ENCODE assay signal across 11 mouse cellular contexts in genomic region chr4:148846724-148847123, GRCm38 (mm10). TPM values are rescaled to one million over a fixed set of nuclear protein-coding genes. Genes with fewer than 3 reads are reported as not detected.
A peak's percentile ranks its signal among the peaks of the same experiment; 100 is the strongest.
DNase-seq lines count a peak whose midpoint lies in the region; ATAC-seq and TF ChIP-seq lines count a peak whose summit lies in the region.
"Had no signal": no experiment of that assay in that cellular context is flagged by ENCODE, and none has a peak within 500 bp of the region (broad histone marks: within the 10 kb centered on the region; RNA-seq: fewer than 3 reads in every experiment).

No protein-coding gene starts in this region.

- no peaks in the 10 kb centered on the region for H3K27me3 ChIP-seq in heart, embryonic 16.5 days (ENCODE audit: control insufficient read depth, insufficient read depth, low read length)
- 0 out of 2 replicates have a peak, but pooled peaks cover 3% of the 10 kb centered on the region for H3K27me3 ChIP-seq in heart, embryonic 10.5 days (ENCODE audit: insufficient read depth, poor library complexity, severe bottlenecking)
- no peaks in the 10 kb centered on the region for H3K27me3 ChIP-seq in lung, embryonic 16.5 days (ENCODE audit: control insufficient read depth, insufficient read depth, low read depth, low read length)
- no peaks in the 10 kb centered on the region for H3K27me3 ChIP-seq in lung, postnatal 0 days (replicated peaks; ENCODE audit: insufficient read depth, low read length)
- H3K27me3 ChIP-seq in embryonic facial prominence, embryonic 10.5 days (replicated peaks; ENCODE audit: low read depth, poor library complexity, severe bottlenecking): peaks cover 98% of the 10 kb centered on the region
- H3K27me3 ChIP-seq in stomach, embryonic 15.5 days (replicated peaks): no peaks in the 10 kb centered on the region
- H3K27me3 ChIP-seq: forebrain, embryonic 15.5 days had no signal

- ATAC-seq in heart, embryonic 16.5 days (replicated peaks; ENCODE audit: extremely low read depth, insufficient read depth, low FRiP score): no peak
- ATAC-seq in lung, embryonic 16.5 days (ENCODE audit: low read depth): no peak
- no peak for ATAC-seq in lung, postnatal 0 days
- ATAC-seq in stomach, embryonic 15.5 days (ENCODE audit: insufficient read depth, low FRiP score, low read depth): no peak
- ATAC-seq: CD4-positive, CD25-positive, alpha-beta regulatory T cell, adult 4 months; forebrain, embryonic 15.5 days had no signal

- H3K4me3 ChIP-seq in heart, embryonic 16.5 days (ENCODE audit: low read length): no peak overlapping the region
- H3K4me3 ChIP-seq in heart, embryonic 10.5 days: no peak overlapping the region
- H3K4me3 ChIP-seq in lung, embryonic 16.5 days (ENCODE audit: low read length): no peak overlapping the region
- H3K4me3 ChIP-seq in lung, postnatal 0 days (ENCODE audit: low read depth, low read length): no peak overlapping the region
- H3K4me3 ChIP-seq in embryonic facial prominence, embryonic 10.5 days: 0 out of 2 replicates have a peak overlapping the region, but pooled peaks have one; percentile 5
- no peak overlapping the region for H3K4me3 ChIP-seq in stomach, embryonic 15.5 days (replicated peaks)
- H3K4me3 ChIP-seq: forebrain, embryonic 15.5 days; midbrain, embryonic 12.5 days had no signal

- peaks cover 26% of the 10 kb centered on the region for H3K4me1 ChIP-seq in heart, embryonic 16.5 days (ENCODE audit: control insufficient read depth, insufficient read depth, low read length)
- H3K4me1 ChIP-seq in heart, embryonic 10.5 days: peaks cover 72% of the 10 kb centered on the region
- no peaks in the 10 kb centered on the region; the same call in 1 of the 2 replicates for H3K4me1 ChIP-seq in lung, embryonic 16.5 days (replicated peaks; ENCODE audit: control insufficient read depth, insufficient read depth, low read length)
- H3K4me1 ChIP-seq in lung, postnatal 0 days (ENCODE audit: insufficient read depth, low read depth, low read length): no peaks in the 10 kb centered on the region
- peaks cover 60% of the 10 kb centered on the region for H3K4me1 ChIP-seq in embryonic facial prominence, embryonic 10.5 days
- H3K4me1 ChIP-seq in stomach, embryonic 15.5 days: peaks cover 8% of the 10 kb centered on the region

- no peak overlapping the region for H3K9ac ChIP-seq in heart, embryonic 16.5 days (ENCODE audit: low read length)
- H3K9ac ChIP-seq in lung, embryonic 16.5 days (ENCODE audit: low read length): no peak overlapping the region
- H3K9ac ChIP-seq in lung, postnatal 0 days (replicated peaks; ENCODE audit: low read depth): no peak overlapping the region
- H3K9ac ChIP-seq in stomach, embryonic 15.5 days: no peak overlapping the region
- H3K9ac ChIP-seq: forebrain, embryonic 15.5 days; midbrain, embryonic 12.5 days had no signal

- no peak overlapping the region for H3K4me2 ChIP-seq in heart, embryonic 16.5 days (ENCODE audit: low read depth, low read length)
- H3K4me2 ChIP-seq in lung, embryonic 16.5 days (ENCODE audit: low read depth, low read length): peak overlapping the region; percentile 35; the same call in 1 of the 2 replicates
- H3K4me2 ChIP-seq in lung, postnatal 0 days (replicated peaks; ENCODE audit: low read depth, low read length): no peak overlapping the region
- H3K4me2 ChIP-seq in stomach, embryonic 15.5 days: peak overlapping the region; percentile 24; the same call in 1 of the 2 replicates
- H3K4me2 ChIP-seq: forebrain, embryonic 15.5 days; midbrain, embryonic 12.5 days had no signal

- no peaks in the 10 kb centered on the region for H3K9me3 ChIP-seq in heart, embryonic 16.5 days (replicated peaks; ENCODE audit: control insufficient read depth, low read length)
- H3K9me3 ChIP-seq in heart, embryonic 10.5 days: no peaks in the 10 kb centered on the region
- no peaks in the 10 kb centered on the region for H3K9me3 ChIP-seq in lung, embryonic 16.5 days (ENCODE audit: control insufficient read depth, low read length)
- H3K9me3 ChIP-seq in lung, postnatal 0 days (ENCODE audit: low read length): no peaks in the 10 kb centered on the region
- H3K9me3 ChIP-seq in embryonic facial prominence, embryonic 10.5 days: no peaks in the 10 kb centered on the region
- no peaks in the 10 kb centered on the region for H3K9me3 ChIP-seq in stomach, embryonic 15.5 days
- H3K9me3 ChIP-seq: forebrain, embryonic 15.5 days; midbrain, embryonic 12.5 days had no signal

- DNase-seq in heart, embryonic 10.5 days (ENCODE audit: low spot score): no peak
- DNase-seq in lung, postnatal 0 days (ENCODE audit: low spot score): no peak
- no peak for DNase-seq in embryonic facial prominence, embryonic 10.5 days (ENCODE audit: low spot score)
- no peak for DNase-seq in urinary bladder, postnatal 25 days (ENCODE audit: low spot score)
- DNase-seq in thymus, postnatal 14 days: no peak

- no peak for TF ChIP-seq EP300 in lung, postnatal 0 days (IDR thresholded peaks at IDR 0.05)

- H3K36me3 ChIP-seq in heart, embryonic 16.5 days (ENCODE audit: control insufficient read depth, insufficient read depth): no peaks in the 10 kb centered on the region
- peaks cover 9% of the 10 kb centered on the region; the same call in 1 of the 2 replicates for H3K36me3 ChIP-seq in heart, embryonic 10.5 days
- no peaks in the 10 kb centered on the region for H3K36me3 ChIP-seq in lung, embryonic 16.5 days (ENCODE audit: control insufficient read depth, insufficient read depth, low read length)
- H3K36me3 ChIP-seq in lung, postnatal 0 days (ENCODE audit: insufficient read depth, low read length): no peaks in the 10 kb centered on the region
- H3K36me3 ChIP-seq in embryonic facial prominence, embryonic 10.5 days (replicated peaks): no peaks in the 10 kb centered on the region
- no peaks in the 10 kb centered on the region for H3K36me3 ChIP-seq in stomach, embryonic 15.5 days
- H3K36me3 ChIP-seq: forebrain, embryonic 15.5 days; midbrain, embryonic 12.5 days had no signal

- TF ChIP-seq CTCF in lung, postnatal 0 days (IDR thresholded peaks at IDR 0.05): no peak

- WGBS in heart, embryonic 16.5 days: 63% methylated on average over 11 of the region's 11 CpGs
- WGBS in heart, embryonic 10.5 days: 56% methylated on average over 11 of the region's 11 CpGs
- 57% methylated on average over 11 of the region's 11 CpGs for WGBS in lung, embryonic 16.5 days
- WGBS in lung, postnatal 0 days: 60% methylated on average over 11 of the region's 11 CpGs
- WGBS in embryonic facial prominence, embryonic 10.5 days: 72% methylated on average over 11 of the region's 11 CpGs
- 54% methylated on average over 11 of the region's 11 CpGs for WGBS in stomach, embryonic 15.5 days

- peak overlapping the region; percentile 8; the same call in 1 of the 2 replicates for H3K27ac ChIP-seq in heart, embryonic 16.5 days (ENCODE audit: low read length)
- H3K27ac ChIP-seq in heart, embryonic 10.5 days: no peak overlapping the region
- no peak overlapping the region for H3K27ac ChIP-seq in lung, embryonic 16.5 days (ENCODE audit: low read length)
- H3K27ac ChIP-seq in lung, postnatal 0 days (ENCODE audit: low read length): no peak overlapping the region
- H3K27ac ChIP-seq in embryonic facial prominence, embryonic 10.5 days (replicated peaks): no peak overlapping the region
- H3K27ac ChIP-seq in stomach, embryonic 15.5 days: no peak overlapping the region
- H3K27ac ChIP-seq: forebrain, embryonic 15.5 days; midbrain, embryonic 12.5 days had no signal

RNA-seq across cellular contexts. Expression of gene Casz1, which starts 42.5 kb away (rescaled TPM):
- 22.4 and 25.7 TPM in 2 replicates for polyA plus RNA-seq in heart, embryonic 16.5 days (2015; fragmentation: Nextera tagmentation; extraction: Ambion mirVana)
- polyA plus RNA-seq in heart, embryonic 10.5 days (2016; fragmentation: Nextera tagmentation; extraction: Ambion mirVana): 15.9 and 26.3 TPM in 2 replicates
- 7.3 and 7.4 TPM in 2 replicates for polyA plus RNA-seq in lung, embryonic 16.5 days (2015; fragmentation: Nextera tagmentation; extraction: Ambion mirVana)
- polyA plus RNA-seq in lung, postnatal 0 days (2015; fragmentation: Nextera tagmentation; extraction: Ambion mirVana): 9.7 and 10.3 TPM in 2 replicates
- polyA plus RNA-seq in embryonic facial prominence, embryonic 10.5 days (2016; fragmentation: Nextera tagmentation; extraction: Ambion mirVana): 3.7 and 3.9 TPM in 2 replicates
- polyA plus RNA-seq in stomach, embryonic 15.5 days (2015; fragmentation: Nextera tagmentation; extraction: Ambion mirVana): 8.9 and 10.2 TPM in 2 replicates

Comparison
In these comparisons a context has a peak if more than half of its experiments do, and no peak if none do; other contexts are left out.
1. H3K4me2 ChIP-seq: peak in lung, embryonic 16.5 days (single experiment) and stomach, embryonic 15.5 days (single experiment); none in heart, embryonic 16.5 days (single experiment) and lung, postnatal 0 days (single experiment).